Mouse (Mus musculus) kidney, embryonic 14.5 days (tissue): ENCODE measurements at regions not wholly inside any gene's neighbourhood (a gene's known extent, or its start where the extent isn't known, plus 50 kb on each side); places are given as distances from the start of the nearest gene placed in this dataset.

Experiments used
- ATAC-seq: fragments of 200-750 bp; cut with Nextera tagmentation; 2 replicates; pipeline ENCODE4 v1.8.0; 2017; ENCODE audit warnings: moderate number of reproducible peaks, mild to moderate bottlenecking, moderate TSS enrichment, moderate library complexity; ENCODE audit not compliant: low FRiP score, low TSS enrichment
- H3K27ac ChIP-seq: fragments of 300-500 bp; sonication (generic); 2 replicates; pipeline ENCODE4 v1.5.1; 2014; ENCODE audit warnings: low read depth, mild to moderate bottlenecking, low read length, moderate library complexity, mixed read lengths
- H3K27me3 ChIP-seq: fragments of 300-500 bp; sonication (generic); 2 replicates; pipeline ENCODE4 v1.6.1; 2014; ENCODE audit warnings: mild to moderate bottlenecking, low read length; ENCODE audit not compliant: control insufficient read depth, insufficient read depth
- H3K36me3 ChIP-seq: fragments of 300-500 bp; sonication (generic); 2 replicates; pipeline ENCODE4 v1.6.1; 2014; ENCODE audit warnings: low read length, mixed read lengths; ENCODE audit not compliant: control insufficient read depth, insufficient read depth
- H3K4me1 ChIP-seq: fragments of 300-500 bp; sonication (generic); 2 replicates; pipeline ENCODE4 v1.6.1; 2014; ENCODE audit warnings: low read length, mixed read lengths; ENCODE audit not compliant: control insufficient read depth, insufficient read depth
- H3K4me2 ChIP-seq: fragments of 300-500 bp; sonication (generic); replicated peaks from 2 replicates; pipeline ENCODE4 v1.6.1; 2014; ENCODE audit warnings: low read depth, mild to moderate bottlenecking, low read length
- H3K4me3 ChIP-seq: fragments of 300-500 bp; sonication (generic); 2 replicates; pipeline ENCODE4 v1.5.1; 2014; ENCODE audit warnings: mild to moderate bottlenecking, low read length
- H3K9ac ChIP-seq: fragments of 300-500 bp; sonication (generic); 2 replicates; pipeline ENCODE4 v1.6.1; 2014; ENCODE audit warnings: low read depth, mild to moderate bottlenecking, low read length, moderate library complexity
- H3K9me3 ChIP-seq: fragments of 300-500 bp; sonication (generic); 2 replicates; pipeline ENCODE4 v1.6.1; 2016; ENCODE audit warnings: low read length; ENCODE audit not compliant: control insufficient read depth
- WGBS: fragments of 180-500 bp; shearing (Covaris S2); extraction: QIAGEN DNeasy Blood & Tissue Kit; methylation state at CpG from one replicate; pipeline ENCODE4 v1.1.7; 2014; 5-methylcytosine and 5-hydroxymethylcytosine counted together

GRCm38 (mm10) chr3:149625066-149625465 is 634.7 kb upstream of the Adgrl2 start:
- Histone ChIP-seq H3K4me2 (no peak overlapping the region), H3K9ac (no peak overlapping the region), H3K4me3 (no peak overlapping the region), H3K27me3 (no peaks in the 10 kb centered on the region), H3K36me3 (no peaks in the 10 kb centered on the region), H3K9me3 (no peaks in the 10 kb centered on the region), H3K27ac (no peak overlapping the region), H3K4me1 (no peaks in the 10 kb centered on the region)
- 83% methylated on average over 3 of the region's 3 CpGs for WGBS
- ATAC-seq: no peak

- ATAC-seq: no peak
- H3K4me2 ChIP-seq: no peak overlapping the region
- WGBS: 65% methylated on average over 4 of the region's 4 CpGs
Measured at GRCm38 (mm10) chr3:149623851-149624532, 633.6 kb upstream of the Adgrl2 start.

GRCm38 (mm10) chr3:149603865-149604264 is 613.5 kb upstream of the Adgrl2 start:
- Histone ChIP-seq H3K4me3 (no peak overlapping the region), H3K9me3 (no peaks in the 10 kb centered on the region), H3K36me3 (no peaks in the 10 kb centered on the region), H3K9ac (no peak overlapping the region), H3K4me1 (no peaks in the 10 kb centered on the region), H3K27me3 (no peaks in the 10 kb centered on the region), H3K27ac (no peak overlapping the region), H3K4me2 (no peak overlapping the region)
- 80% methylated on average over 5 of the region's 5 CpGs for WGBS
- ATAC-seq: no peak

More at GRCm38 (mm10) chr3:149623851-149624532, 633.6 kb upstream of the Adgrl2 start:
- no peaks in the 10 kb centered on the region for H3K36me3 ChIP-seq
- no peaks in the 10 kb centered on the region for H3K9me3 ChIP-seq
- H3K4me1 ChIP-seq: no peaks in the 10 kb centered on the region
- H3K4me3 ChIP-seq: no peak overlapping the region
- H3K27me3 ChIP-seq: no peaks in the 10 kb centered on the region
- H3K9ac ChIP-seq: no peak overlapping the region
- no peak overlapping the region for H3K27ac ChIP-seq

DNA sequence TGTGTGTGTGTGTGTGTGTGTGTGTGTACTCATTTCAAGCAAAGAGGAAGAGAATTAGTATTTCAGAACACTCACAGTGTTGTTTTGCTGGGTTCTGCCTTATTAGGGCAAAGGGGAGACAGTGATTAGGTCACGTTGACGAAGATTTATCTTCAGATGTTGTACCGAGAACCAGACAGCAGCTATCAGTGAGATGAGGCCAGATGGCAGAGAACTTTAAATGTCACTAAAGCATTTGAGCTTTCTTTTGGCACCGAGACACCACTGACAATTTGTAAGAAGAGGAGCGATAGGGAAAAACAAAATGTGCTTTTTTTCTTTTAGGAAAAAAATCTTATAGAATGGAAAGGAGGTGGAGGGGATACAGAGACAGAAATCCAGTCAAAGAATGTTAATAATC is 610.9 kb upstream of the Adgrl2 start:
- no peaks in the 10 kb centered on the region for H3K36me3 ChIP-seq
- no peak overlapping the region for H3K27ac ChIP-seq
- no peak overlapping the region for H3K9ac ChIP-seq
- H3K27me3 ChIP-seq: no peaks in the 10 kb centered on the region
- no peak for ATAC-seq
- H3K4me1 ChIP-seq: no peaks in the 10 kb centered on the region
- no peak overlapping the region for H3K4me2 ChIP-seq
- H3K9me3 ChIP-seq: no peaks in the 10 kb centered on the region
- WGBS: 58% methylated on average over 5 of the region's 5 CpGs
- no peak overlapping the region for H3K4me3 ChIP-seq

DNA sequence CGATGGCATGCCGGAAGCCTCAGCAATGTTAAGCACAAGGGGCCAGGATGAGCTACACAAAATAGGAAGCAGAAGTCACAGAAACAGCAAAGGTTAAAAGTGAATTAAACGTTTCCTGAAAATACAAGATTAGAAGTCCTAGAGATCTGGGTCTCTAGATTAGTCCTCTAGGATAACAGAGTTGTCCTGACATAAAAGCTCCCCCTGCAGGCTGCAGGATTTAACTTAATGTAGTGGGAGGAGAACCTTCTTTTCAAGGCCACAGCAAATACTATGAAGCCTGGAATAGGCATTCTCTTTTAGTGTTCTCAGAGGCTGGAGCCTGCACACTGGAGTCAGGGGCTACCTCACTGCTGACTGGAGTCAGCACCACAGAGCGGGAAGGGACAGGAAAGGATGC is 604.1 kb upstream of the Adgrl2 start:
- H3K27me3 ChIP-seq: no peaks in the 10 kb centered on the region
- H3K36me3 ChIP-seq: no peaks in the 10 kb centered on the region
- H3K27ac ChIP-seq: no peak overlapping the region
- no peaks in the 10 kb centered on the region for H3K9me3 ChIP-seq
- no peak for ATAC-seq
- no peaks in the 10 kb centered on the region for H3K4me1 ChIP-seq
- no peak overlapping the region for H3K4me2 ChIP-seq
- no peak overlapping the region for H3K9ac ChIP-seq
- 70% methylated on average over 4 of the region's 4 CpGs for WGBS
- no peak overlapping the region for H3K4me3 ChIP-seq

DNA sequence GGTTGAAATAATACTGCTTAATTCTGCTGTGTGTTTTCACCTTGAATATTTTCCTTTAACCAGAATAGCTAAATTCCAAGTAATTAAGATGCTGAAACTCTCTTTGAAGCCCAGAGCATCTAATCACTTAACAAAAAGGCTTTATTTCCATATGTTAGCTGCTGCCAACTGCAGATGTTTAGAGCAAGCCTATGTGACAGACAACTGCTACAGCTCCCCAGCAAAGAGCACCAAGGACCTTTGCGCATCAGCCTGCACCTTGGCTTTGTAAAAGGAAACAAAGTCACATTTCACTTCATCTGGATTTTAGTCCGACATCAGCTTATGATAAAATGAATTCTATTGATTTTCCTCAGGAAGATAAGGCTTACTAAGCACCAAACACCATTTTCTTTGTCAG is 595.4 kb upstream of the Adgrl2 start:
- H3K27me3 ChIP-seq: no peaks in the 10 kb centered on the region
- WGBS: 60% methylated on average over 2 of the region's 2 CpGs
- no peak for ATAC-seq

DNA sequence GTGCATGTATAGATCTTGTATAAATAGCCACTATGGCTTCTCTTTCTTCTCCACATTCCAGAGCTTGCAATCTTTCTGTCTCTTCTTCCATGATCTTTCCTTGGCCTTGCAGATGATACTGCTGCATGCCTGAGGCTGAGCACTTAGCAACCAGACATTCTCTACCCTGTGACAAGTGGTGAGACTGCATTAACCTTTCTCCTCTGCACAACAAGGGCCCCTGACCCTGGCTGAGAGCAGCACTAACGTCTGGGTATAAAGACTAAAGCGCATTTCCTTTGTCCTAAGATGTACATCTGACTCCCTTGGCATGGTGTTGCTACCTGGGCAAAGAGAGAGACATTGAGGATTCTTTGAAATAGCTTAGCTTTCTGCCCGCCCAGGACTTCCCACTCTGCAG is 590.8 kb upstream of the Adgrl2 start:
- H3K36me3 ChIP-seq: no peaks in the 10 kb centered on the region
- ATAC-seq: no peak
- H3K4me3 ChIP-seq: no peak overlapping the region
- H3K9me3 ChIP-seq: no peaks in the 10 kb centered on the region
- no peaks in the 10 kb centered on the region for H3K27me3 ChIP-seq
- H3K4me1 ChIP-seq: no peaks in the 10 kb centered on the region
- H3K9ac ChIP-seq: no peak overlapping the region
- H3K27ac ChIP-seq: no peak overlapping the region
- no peak overlapping the region for H3K4me2 ChIP-seq
- WGBS: 65% methylated on average over 3 of the region's 3 CpGs

More for the DNA sequence above, 595.4 kb upstream of the Adgrl2 start:
- Histone ChIP-seq H3K27ac (no peak overlapping the region), H3K36me3 (no peaks in the 10 kb centered on the region), H3K9me3 (no peaks in the 10 kb centered on the region), H3K4me1 (no peaks in the 10 kb centered on the region), H3K4me3 (no peak overlapping the region), H3K4me2 (no peak overlapping the region), H3K9ac (no peak overlapping the region)

- Histone ChIP-seq H3K9ac (no peak overlapping the region), H3K9me3 (no peaks in the 10 kb centered on the region), H3K27me3 (no peaks in the 10 kb centered on the region), H3K4me3 (no peak overlapping the region), H3K27ac (no peak overlapping the region), H3K36me3 (no peaks in the 10 kb centered on the region), H3K4me2 (no peak overlapping the region), H3K4me1 (no peaks in the 10 kb centered on the region)
- ATAC-seq: no peak
- 77% methylated on average over 3 of the region's 3 CpGs for WGBS
Measured at GRCm38 (mm10) chr3:149575678-149576077, 585.3 kb upstream of the Adgrl2 start.

DNA sequence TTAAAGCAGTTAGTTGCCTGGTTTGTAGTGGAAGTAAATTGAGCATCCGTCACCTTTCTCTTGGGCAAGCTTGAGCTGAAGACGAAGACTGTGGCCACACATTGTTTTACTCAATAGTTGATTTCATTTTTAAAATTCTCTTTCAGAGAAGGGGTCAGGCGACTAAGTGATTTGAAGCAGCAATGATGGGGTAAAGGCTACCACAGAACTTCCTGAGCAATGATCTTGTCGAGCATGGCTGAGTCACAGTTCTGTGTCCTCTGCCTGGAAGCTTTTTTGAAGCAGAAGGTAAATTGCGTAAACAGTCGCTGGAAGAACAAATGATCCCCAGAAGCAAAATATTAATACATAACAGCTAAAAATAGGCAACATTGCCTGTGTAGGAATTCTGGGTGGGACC is 576.5 kb upstream of the Adgrl2 start:
- H3K4me2 ChIP-seq: no peak overlapping the region
- WGBS: 89% methylated on average over 6 of the region's 6 CpGs

More for the DNA sequence above, 576.5 kb upstream of the Adgrl2 start:
- H3K4me1 ChIP-seq: no peaks in the 10 kb centered on the region
- no peaks in the 10 kb centered on the region for H3K27me3 ChIP-seq
- no peak overlapping the region for H3K4me3 ChIP-seq
- no peaks in the 10 kb centered on the region for H3K36me3 ChIP-seq
- no peaks in the 10 kb centered on the region for H3K9me3 ChIP-seq
- no peak for ATAC-seq
- H3K9ac ChIP-seq: no peak overlapping the region
- H3K27ac ChIP-seq: no peak overlapping the region
